Comparison of ENCODE assay signal across 8 mouse cellular contexts in genomic region chr10:127509837-127510701, GRCm38 (mm10). TPM values are rescaled to one million over a fixed set of nuclear protein-coding genes. Genes with fewer than 3 reads are reported as not detected.
DNase-seq lines count a peak whose midpoint lies in the region; ATAC-seq and TF ChIP-seq lines count a peak whose summit lies in the region.

No protein-coding gene starts in this region.

- in situ Hi-C loops in CH12.LX (cut with MboI; ENCODE audit: low pct_ligation_motif_present, low pct_unique_long_range_greater_than_20kb, low sequenced_read_pairs), result loop anchor here (5.0 kb wide), 1 partner anchor 32 kb away; no protein-coding TSS in a partner anchor

- no peaks in the 10 kb centered on the region for H3K9me3 ChIP-seq in CH12.LX (replicated peaks; ENCODE audit: low read length)
- H3K9me3 ChIP-seq in embryonic facial prominence, embryonic 14.5 days (ENCODE audit: control insufficient read depth, low read length), result no peaks in the 10 kb centered on the region
- no peaks in the 10 kb centered on the region for H3K9me3 ChIP-seq in limb, embryonic 15.5 days

- intact Hi-C loops in gastrocnemius, adult 2 months (cut with DNase I), result no loop called here

- H3K27me3 ChIP-seq in CH12.LX (replicated peaks), result peaks cover 17% of the 10 kb centered on the region
- peaks cover 77% of the 10 kb centered on the region for H3K27me3 ChIP-seq in embryonic facial prominence, embryonic 14.5 days (replicated peaks; ENCODE audit: control insufficient read depth, insufficient read depth, low read length)
- peaks cover 71% of the 10 kb centered on the region for H3K27me3 ChIP-seq in limb, embryonic 15.5 days

- dilution Hi-C loops in CH12.LX (cut with MboI; ENCODE audit: extremely low pct_ligation_motif_present, extremely low pct_unique_long_range_greater_than_20kb, low sequenced_read_pairs), result no loop called here

- H3K79me2 ChIP-seq in CH12.LX (replicated peaks; ENCODE audit: control insufficient read depth, extremely low read depth, insufficient read depth, poor library complexity, severe bottlenecking), result no peaks in the 10 kb centered on the region

- no peak for TF ChIP-seq RAD21 in CH12.LX (IDR thresholded peaks at IDR 0.05; ENCODE audit: low read depth, low read length)

- 15% methylated on average over 17 of the region's 17 CpGs for WGBS in embryonic facial prominence, embryonic 14.5 days
- 17% methylated on average over 17 of the region's 17 CpGs for WGBS in limb, embryonic 15.5 days

- no peak for TF ChIP-seq CTCF in gastrocnemius, adult 2 months (IDR thresholded peaks at IDR 0.05)
- TF ChIP-seq CTCF in CH12.LX (conservative IDR thresholded peaks at IDR 0.05 in 1 of 2, IDR thresholded peaks at IDR 0.05 in 1 of 2; ENCODE audit: low read depth in 2 of 2, low read length in 2 of 2), result no peak

- no peak for TF ChIP-seq EP300 in CH12.LX (IDR thresholded peaks at IDR 0.05; ENCODE audit: low read length)

- peak overlapping the region; percentile 8; the same call in 1 of the 2 replicates for H3K9ac ChIP-seq in CH12.LX (ENCODE audit: insufficient read depth, low read depth)
- H3K9ac ChIP-seq in embryonic facial prominence, embryonic 14.5 days (ENCODE audit: low read depth, low read length), result no peak overlapping the region
- no peak overlapping the region for H3K9ac ChIP-seq in limb, embryonic 15.5 days

- peaks cover 0 to 5% of the 10 kb centered on the region in 2 experiments for H3K36me3 ChIP-seq in CH12.LX (replicated peaks in 1 of 2; ENCODE audit: control insufficient read depth in 1 of 2, insufficient read depth in 1 of 2, low read length in 1 of 2)
- H3K36me3 ChIP-seq in embryonic facial prominence, embryonic 14.5 days (ENCODE audit: control insufficient read depth, insufficient read depth, low read length), result no peaks in the 10 kb centered on the region
- peaks cover 9% of the 10 kb centered on the region for H3K36me3 ChIP-seq in limb, embryonic 15.5 days

- no peak for DNase-seq in gastrocnemius, adult 2 months
- no peak for DNase-seq in gastrocnemius, postnatal 4 days (ENCODE audit: low spot score in 2 of 2)
- DNase-seq in CH12.LX (ENCODE audit: extremely low read depth), result peak; percentile 15
- peak; percentile 42 for DNase-seq in embryonic facial prominence, embryonic 14.5 days (ENCODE audit: low spot score)
- no peak for DNase-seq in frontal cortex, postnatal 14 days (ENCODE audit: low spot score in 2 of 2)
- DNase-seq in lung, postnatal 14 days, result no peak

- H3K4me2 ChIP-seq in CH12.LX (ENCODE audit: insufficient read depth, low read depth, poor library complexity, severe bottlenecking), result peak overlapping the region; percentile 70
- H3K4me2 ChIP-seq in embryonic facial prominence, embryonic 14.5 days (ENCODE audit: low read depth, low read length), result peak overlapping the region; percentile 62
- H3K4me2 ChIP-seq in limb, embryonic 15.5 days, result peak overlapping the region; percentile 75

- H3K4me1 ChIP-seq in CH12.LX (ENCODE audit: control insufficient read depth in 1 of 2, insufficient read depth in 2 of 2), result peaks cover 26 to 52% of the 10 kb centered on the region in 2 experiments
- H3K4me1 ChIP-seq in embryonic facial prominence, embryonic 14.5 days (ENCODE audit: control insufficient read depth, insufficient read depth, low read length), result peaks cover 43% of the 10 kb centered on the region
- peaks cover 71% of the 10 kb centered on the region for H3K4me1 ChIP-seq in limb, embryonic 15.5 days

- ATAC-seq in embryonic facial prominence, embryonic 14.5 days (ENCODE audit: low read depth), result no peak
- no peak for ATAC-seq in limb, embryonic 15.5 days (ENCODE audit: insufficient number of reproducible peaks, low FRiP score, low TSS enrichment, low read depth)
- ATAC-seq in megakaryocyte progenitor cell, adult 5-6 weeks (replicated peaks; ENCODE audit: poor library complexity), result no peak

- peak overlapping the region; percentile 66 for H3K4me3 ChIP-seq in gastrocnemius, adult 2 months
- H3K4me3 ChIP-seq in CH12.LX (replicated peaks in 1 of 3; ENCODE audit: low read depth in 2 of 3, low read length in 2 of 3, poor library complexity in 1 of 3), result peak overlapping the region in 1 of 3 experiments; percentile 45
- H3K4me3 ChIP-seq in embryonic facial prominence, embryonic 14.5 days (ENCODE audit: low read depth, low read length), result peak overlapping the region; percentile 37
- peak overlapping the region; percentile 36; the same call in 1 of the 2 replicates for H3K4me3 ChIP-seq in limb, embryonic 15.5 days

- H3K27ac ChIP-seq in gastrocnemius, adult 2 months, result no peak overlapping the region; the same call in 1 of the 2 replicates
- H3K27ac ChIP-seq in CH12.LX (ENCODE audit: insufficient read depth, low read depth), result no peak overlapping the region
- H3K27ac ChIP-seq in embryonic facial prominence, embryonic 14.5 days (replicated peaks; ENCODE audit: low read depth, low read length), result no peak overlapping the region
- no peak overlapping the region for H3K27ac ChIP-seq in limb, embryonic 15.5 days

- TF ChIP-seq POLR2A in CH12.LX (IDR thresholded peaks at IDR 0.05; ENCODE audit: low read depth, low read length), result no peak

TF ChIP-seq in CH12.LX, 34 proteins besides CTCF, POLR2A, EP300 and RAD21:
- TF ChIP-seq TCF12 (IDR thresholded peaks at IDR 0.05; ENCODE audit: low read depth, low read length) (no peak), POLR2AphosphoS2 (IDR thresholded peaks at IDR 0.05; ENCODE audit: low read depth, low read length) (no peak), MAX (IDR thresholded peaks at IDR 0.05; ENCODE audit: low read length) (no peak), SMC3 (IDR thresholded peaks at IDR 0.05; ENCODE audit: low read depth, low read length) (no peak), MXI1 (IDR thresholded peaks at IDR 0.05; ENCODE audit: low read depth, low read length) (no peak), UBTF (IDR thresholded peaks at IDR 0.05; ENCODE audit: low read depth, low read length) (no peak), BHLHE40 (IDR thresholded peaks at IDR 0.05; ENCODE audit: low read depth, low read length) (no peak), RCOR1 (conservative IDR thresholded peaks at IDR 0.05; ENCODE audit: low read depth, low read length) (no peak), E2F4 (IDR thresholded peaks at IDR 0.05; ENCODE audit: insufficient replicate concordance, low read depth, low read length) (no peak), ZMIZ1 (IDR thresholded peaks at IDR 0.05; ENCODE audit: low read depth, low read length) (no peak), NRF1 (IDR thresholded peaks at IDR 0.05; ENCODE audit: low read depth, low read length) (no peak), CHD2 (IDR thresholded peaks at IDR 0.05; ENCODE audit: low read length) (no peak), JUN (IDR thresholded peaks at IDR 0.05; ENCODE audit: insufficient read depth, low read depth, low read length) (no peak), MYC (IDR thresholded peaks at IDR 0.05; ENCODE audit: low read depth, low read length) (no peak), IRF4 (IDR thresholded peaks at IDR 0.05; ENCODE audit: low read depth, low read length) (no peak), MAFK (IDR thresholded peaks at IDR 0.05; ENCODE audit: insufficient replicate concordance, low read length) (no peak)

RNA-seq across cellular contexts. Expression of gene Ndufa4l2, which starts 4.7 kb away (rescaled TPM):
- 10 to 100 TPM in 1 of 2 experiments, 1 to 10 TPM in 1; 8.1 to 16.5 TPM for total RNA-seq in gastrocnemius, adult 2 months (2021)
- 10 to 100 TPM; 23.6 to 24.1 TPM for total RNA-seq in gastrocnemius, postnatal 4 days (2021)
- 0.47 and 0.80 TPM in 2 replicates for total RNA-seq in CH12.LX (2012; rRNA removed)
- not detected in 2 replicates for total RNA-seq in CH12.LX (2014; rRNA removed)
- polyA plus RNA-seq in CH12.LX (2012; ENCODE audit: insufficient read length, low read depth), result not detected in 2 replicates
- polyA plus RNA-seq in embryonic facial prominence, embryonic 14.5 days (2014; fragmentation: Nextera tagmentation; extraction: Ambion mirVana), result 57.7 and 91.9 TPM in 2 replicates
- polyA plus RNA-seq in limb, embryonic 15.5 days (2015; fragmentation: Nextera tagmentation; extraction: Ambion mirVana), result 328 and 370 TPM in 2 replicates
- total RNA-seq in megakaryocyte progenitor cell, adult 5-6 weeks (2015), result not detected in 2 replicates
- total RNA-seq in megakaryocyte progenitor cell, adult 5-6 weeks (2017), result not detected in 2 replicates

RNA-seq across cellular contexts. Expression of gene Stac3, which starts 8.6 kb away (rescaled TPM):
- 100 to 1,000 TPM; 393 to 462 TPM for total RNA-seq in gastrocnemius, adult 2 months (2021)
- 100 to 1,000 TPM; 167 to 205 TPM for total RNA-seq in gastrocnemius, postnatal 4 days (2021)
- total RNA-seq in CH12.LX (2012; rRNA removed) (0.08 and 0.42 TPM in 2 replicates), CH12.LX (2014; rRNA removed) (0.50 TPM in 1 of 2 replicates, not detected in the other)
- 0.79 and 0.93 TPM in 2 replicates for polyA plus RNA-seq in CH12.LX (2012; ENCODE audit: insufficient read length, low read depth)
- 5.0 and 5.2 TPM in 2 replicates for polyA plus RNA-seq in embryonic facial prominence, embryonic 14.5 days (2014; fragmentation: Nextera tagmentation; extraction: Ambion mirVana)
- polyA plus RNA-seq in limb, embryonic 15.5 days (2015; fragmentation: Nextera tagmentation; extraction: Ambion mirVana), result 17.2 and 38.7 TPM in 2 replicates
- 0.20 and 0.25 TPM in 2 replicates for total RNA-seq in megakaryocyte progenitor cell, adult 5-6 weeks (2015)
- 1.1 TPM in 1 of 2 replicates, not detected in the other for total RNA-seq in megakaryocyte progenitor cell, adult 5-6 weeks (2017)

RNA-seq across cellular contexts. Expression of gene Shmt2, which starts 12.2 kb away (rescaled TPM):
- total RNA-seq in gastrocnemius, adult 2 months (2021), result 10 to 100 TPM; 22.7 to 28.9 TPM
- total RNA-seq in gastrocnemius, postnatal 4 days (2021), result 10 to 100 TPM; 34.6 to 34.8 TPM
- total RNA-seq in CH12.LX (2012; rRNA removed) (252 and 317 TPM in 2 replicates), CH12.LX (2014; rRNA removed) (267 and 273 TPM in 2 replicates)
- polyA plus RNA-seq in CH12.LX (2012; ENCODE audit: insufficient read length, low read depth), result 315 and 353 TPM in 2 replicates
- 80.0 and 89.4 TPM in 2 replicates for polyA plus RNA-seq in embryonic facial prominence, embryonic 14.5 days (2014; fragmentation: Nextera tagmentation; extraction: Ambion mirVana)
- polyA plus RNA-seq in limb, embryonic 15.5 days (2015; fragmentation: Nextera tagmentation; extraction: Ambion mirVana), result 112 and 122 TPM in 2 replicates
- total RNA-seq in megakaryocyte progenitor cell, adult 5-6 weeks (2015), result 91.3 and 92.6 TPM in 2 replicates
- total RNA-seq in megakaryocyte progenitor cell, adult 5-6 weeks (2017), result 95.8 and 100 TPM in 2 replicates

RNA-seq across cellular contexts. Expression of gene Nxph4, which starts 24.3 kb away (rescaled TPM):
- total RNA-seq in gastrocnemius, adult 2 months (2021), result under 1 TPM; 0.17 to 0.23 TPM
- 1 to 10 TPM; 1.9 to 2.2 TPM for total RNA-seq in gastrocnemius, postnatal 4 days (2021)
- total RNA-seq in CH12.LX (2012; rRNA removed), result 0.13 TPM in 1 of 2 replicates, not detected in the other
- total RNA-seq in CH12.LX (2014; rRNA removed), result not detected in 2 replicates
- 0.14 and 0.15 TPM in 2 replicates for polyA plus RNA-seq in CH12.LX (2012; ENCODE audit: insufficient read length, low read depth)
- polyA plus RNA-seq in embryonic facial prominence, embryonic 14.5 days (2014; fragmentation: Nextera tagmentation; extraction: Ambion mirVana), result 5.2 and 6.1 TPM in 2 replicates
- polyA plus RNA-seq in limb, embryonic 15.5 days (2015; fragmentation: Nextera tagmentation; extraction: Ambion mirVana), result 21.7 and 25.1 TPM in 2 replicates
- total RNA-seq in megakaryocyte progenitor cell, adult 5-6 weeks (2015), result not detected in 2 replicates
- total RNA-seq in megakaryocyte progenitor cell, adult 5-6 weeks (2017), result not detected in 2 replicates

Comparison
In these comparisons a context has a peak if more than half of its experiments do, and no peak if none do; other contexts are left out.
1. DNase-seq: peak in CH12.LX (single experiment) and embryonic facial prominence, embryonic 14.5 days (single experiment); none in gastrocnemius, adult 2 months (single experiment), gastrocnemius, postnatal 4 days (0 of 2), frontal cortex, postnatal 14 days (0 of 2) and lung, postnatal 14 days (single experiment).
2. RNA of gene Ndufa4l2, which starts 4.7 kb away (total RNA-seq): 23.6 to 24.1 TPM in gastrocnemius, postnatal 4 days and 8.1 to 16.5 TPM in gastrocnemius, adult 2 months; 0.47 to 0.80 TPM in CH12.LX and not detected in megakaryocyte progenitor cell, adult 5-6 weeks; every median in the first group is over 4 times any median in the second.
3. RNA of gene Stac3, which starts 8.6 kb away (total RNA-seq): 393 to 462 TPM in gastrocnemius, adult 2 months and 167 to 205 TPM in gastrocnemius, postnatal 4 days; 0.20 to 1.1 TPM in megakaryocyte progenitor cell, adult 5-6 weeks and 0.08 to 0.50 TPM in CH12.LX; every median in the first group is over 10 times any median in the second.
4. Peak in every context shown above with its lines, with median percentiles within 50 percentile points of each other: H3K4me2 ChIP-seq.